Mouse (Mus musculus) heart, postnatal 14 days (tissue): Measurements from ENCODE around the gene Hist1h2ap. TPM values are rescaled to one million over a fixed set of nuclear protein-coding genes. Genes with fewer than 3 reads are reported as not detected.
"Not testable (repeated sequence)": the region's sequence is repeated elsewhere in the genome, so short reads cannot be mapped to it uniquely, and the experiment has no call there.

Source experiments
- DNase-seq, 2 experiments: peaks; one replicate each; pipeline ENCODE4 v3.0.0; 2021 to 2022
- intact Hi-C: fragments of 180-260 bp; cut with DNase I; formaldehyde crosslinking; loops from one replicate; pipeline ENCODE4 v1.15.1; 2025
- microRNA-seq, 2 experiments: library from miRNA; unstranded; fragments of <30 nt; microRNA quantifications; one replicate each; pipeline ENCODE4 v1.2.0; 2021 to 2022
- total RNA-seq, 2 experiments: library from RNA; stranded (reverse); gene quantifications; 2 replicates each; pipeline ENCODE4 v1.2.3; 2021

Gene Hist1h2ap
- total RNA-seq, 2 experiments from 2014 or later = 85.4 to 183 TPM

- intact Hi-C loops = not testable (repeated sequence)
- DNase-seq = peak; percentile 22 to 34
Observed at GRCm38 (mm10) chr13:21811539-21811938, 21.8 kb downstream of the Hist1h2ap start, which contains the start of gene Hist1h4m. Gene Hist1h4m (plus strand): TSS chr13:21811746.

GRCm38 (mm10) chr13:21811074-21811473 lies 22.2 kb downstream of the Hist1h2ap start:
- intact Hi-C loops, DNase-seq: not testable (repeated sequence)

- DNase-seq, intact Hi-C loops: not testable (repeated sequence)
Observed at GRCm38 (mm10) chr13:21810073-21810472, 23.2 kb downstream of the Hist1h2ap start, which contains the start of the genes Hist1h2bq and Hist1h2ao. Gene Hist1h2bq (minus strand): TSS chr13:21810197. Gene Hist1h2ao (plus strand): TSS chr13:21810465.

GRCm38 (mm10) chr13:21803058-21803457 lies 30.2 kb downstream of the Hist1h2ap start:
- intact Hi-C loops, DNase-seq: not testable (repeated sequence)

GRCm38 (mm10) chr13:21797163-21797562 lies 36.1 kb downstream of the Hist1h2ap start:
- intact Hi-C loops = loop anchor here (10.0 kb wide), 1 partner anchor 48 kb away; no protein-coding TSS in a partner anchor
- DNase-seq = not testable (repeated sequence)

- intact Hi-C loops = loop anchor here (10.0 kb wide), 1 partner anchor 49 kb away; no protein-coding TSS in a partner anchor
Observed at GRCm38 (mm10) chr13:21795584-21795983, 37.7 kb downstream of the Hist1h2ap start.

GRCm38 (mm10) chr13:21790601-21791283 lies 42.6 kb downstream of the Hist1h2ap start:
- no peak for DNase-seq
- intact Hi-C loops = loop anchor here (10.0 kb wide), 1 partner anchor 54 kb away; no protein-coding TSS in a partner anchor

More at GRCm38 (mm10) chr13:21795584-21795983, 37.7 kb downstream of the Hist1h2ap start:
- DNase-seq = no peak

- intact Hi-C loops = loop anchor here (10.0 kb wide), 1 partner anchor 55 kb away; no protein-coding TSS in a partner anchor
- no peak for DNase-seq
Observed at GRCm38 (mm10) chr13:21789925-21790324, 43.4 kb downstream of the Hist1h2ap start.

- intact Hi-C loops = no loop called here
- no peak for DNase-seq
Observed at GRCm38 (mm10) chr13:21787760-21788593, 45.3 kb downstream of the Hist1h2ap start.

GRCm38 (mm10) chr13:21786899-21787629 lies 46.2 kb downstream of the Hist1h2ap start, which contains the start of the genes Hist1h2an and Hist1h2bp:
Gene Hist1h2an (minus strand): TSS chr13:21787218.
Gene Hist1h2bp (plus strand): TSS chr13:21787461.
- DNase-seq = peak; percentile 77 to 87
- intact Hi-C loops = not testable (repeated sequence)

GRCm38 (mm10) chr13:21786189-21786898 lies 47.0 kb downstream of the Hist1h2ap start:
- intact Hi-C loops = no loop called here
- no peak for DNase-seq

GRCm38 (mm10) chr13:21784311-21784710 lies 49.0 kb downstream of the Hist1h2ap start:
- DNase-seq = no peak
- intact Hi-C loops = no loop called here

GRCm38 (mm10) chr13:21783734-21784161 lies 49.6 kb downstream of the Hist1h2ap start:
- peak; percentile 3 to 24 for DNase-seq
- intact Hi-C loops = no loop called here

- intact Hi-C loops = no loop called here
- peak; percentile 22 to 49 for DNase-seq
Observed at GRCm38 (mm10) chr13:21783255-21783617, 50.1 kb downstream of the Hist1h2ap start, which contains the start of gene Hist1h3i. Gene Hist1h3i (minus strand): TSS chr13:21783370.

Small RNA genes lying within 50 kb of the gene (microRNA-seq; reads per million reads assigned to microRNA genes)
- gene Gm19658 (0 reads per million in 2 experiments), gene Gm44346 (0 reads per million in 2 experiments), gene Gm44466 (0 reads per million in 2 experiments)

Other genes with a start within 250 kb of the Hist1h2ap start
- gene Olfr1362, start 219.5 kb downstream of the Hist1h2ap start, total RNA-seq = not detected
- not detected for gene Olfr11, start 191.0 kb downstream of the Hist1h2ap start, total RNA-seq
- not detected for gene Olfr1361, start 170.1 kb downstream of the Hist1h2ap start, total RNA-seq
- not detected for gene Olfr1360, start 156.1 kb downstream of the Hist1h2ap start, total RNA-seq
- gene Olfr1359, start 135.4 kb downstream of the Hist1h2ap start, total RNA-seq = not detected
- gene Hist1h2bl, start 117.4 kb downstream of the Hist1h2ap start, total RNA-seq = 100 to 1,000 TPM in 1 of 2 experiments, 10 to 100 TPM in 1; 66.3 to 130 TPM
- 100 to 1,000 TPM in 1 of 2 experiments, 10 to 100 TPM in 1; 51.5 to 150 TPM for gene Hist1h2ai, start 117.1 kb downstream of the Hist1h2ap start, total RNA-seq
- 100 to 1,000 TPM in 1 of 2 experiments, 10 to 100 TPM in 1; 82.7 to 215 TPM for gene Hist1h3h, start 115.8 kb downstream of the Hist1h2ap start, total RNA-seq
- 10 to 100 TPM; 21.5 to 40.5 TPM for gene Hist1h2bm, start 111.5 kb downstream of the Hist1h2ap start, total RNA-seq
- gene Hist1h4j, start 98.4 kb downstream of the Hist1h2ap start, total RNA-seq = 10 to 100 TPM; 13.0 to 25.4 TPM
- 100 to 1,000 TPM; 128 to 321 TPM for gene Hist1h4k, start 83.0 kb downstream of the Hist1h2ap start, total RNA-seq
- gene Hist1h2ak, start 79.7 kb downstream of the Hist1h2ap start, total RNA-seq = 10 to 100 TPM; 16.6 to 53.8 TPM
- gene Hist1h2bn, start 79.4 kb downstream of the Hist1h2ap start, total RNA-seq = 10 to 100 TPM; 34.2 to 84.3 TPM
- gene Hist1h1b, start 52.9 kb downstream of the Hist1h2ap start, total RNA-seq = 10 to 100 TPM; 33.7 to 72.0 TPM
- 100 to 1,000 TPM in 1 of 2 experiments, 10 to 100 TPM in 1; 74.9 to 156 TPM for gene Hist1h3i, start 50.1 kb downstream of the Hist1h2ap start, total RNA-seq
- gene Hist1h2an, start 46.3 kb downstream of the Hist1h2ap start, total RNA-seq = 10 to 100 TPM; 10.5 to 19.2 TPM
- 10 to 100 TPM; 19.6 to 53.2 TPM for gene Hist1h2bp, start 46.0 kb downstream of the Hist1h2ap start, total RNA-seq
- 100 to 1,000 TPM in 1 of 2 experiments, 10 to 100 TPM in 1; 53.2 to 110 TPM for gene Hist1h2bq, start 23.3 kb downstream of the Hist1h2ap start, total RNA-seq
- not detected for gene Hist1h2ao, start 23.0 kb downstream of the Hist1h2ap start, total RNA-seq
- 100 to 1,000 TPM; 163 to 280 TPM for gene Hist1h4m, start 21.8 kb downstream of the Hist1h2ap start, total RNA-seq
- 10 to 100 TPM in 1 of 2 experiments, 1 to 10 TPM in 1; 9.1 to 16.3 TPM for gene Hist1h4n, start 1.3 kb downstream of the Hist1h2ap start, total RNA-seq
- 100 to 1,000 TPM in 1 of 2 experiments, 10 to 100 TPM in 1; 52.5 to 108 TPM for gene Hist1h2br, start 236 bp upstream of the Hist1h2ap start, total RNA-seq
- gene Zfp184, start 111.6 kb upstream of the Hist1h2ap start, total RNA-seq = under 1 TPM; 0.62 to 0.90 TPM
- not detected for gene Pom121l2, start 147.7 kb upstream of the Hist1h2ap start, total RNA-seq
- gene Prss16, start 176.2 kb upstream of the Hist1h2ap start, total RNA-seq = 10 to 100 TPM in 1 of 2 experiments, not detected in 1; 11.6 TPM
- 100 to 1,000 TPM in 1 of 2 experiments, 10 to 100 TPM in 1; 69.3 to 132 TPM for gene Hist1h2ah, start 202.1 kb upstream of the Hist1h2ap start, total RNA-seq
- gene Hist1h2bk, start 202.4 kb upstream of the Hist1h2ap start, total RNA-seq = 100 to 1,000 TPM in 1 of 2 experiments, 10 to 100 TPM in 1; 67.9 to 160 TPM
- 10 to 100 TPM; 29.6 to 55.4 TPM for gene Hist1h4i, start 207.9 kb upstream of the Hist1h2ap start, total RNA-seq
- gene Hist1h2ag, start 209.4 kb upstream of the Hist1h2ap start, total RNA-seq = 100 to 1,000 TPM in 1 of 2 experiments, 10 to 100 TPM in 1; 44.4 to 112 TPM
- 10 to 100 TPM; 36.4 to 83.6 TPM for gene Hist1h2bj, start 209.7 kb upstream of the Hist1h2ap start, total RNA-seq